Mouse (Mus musculus) testis, adult 10 weeks (tissue): ENCODE results near the gene Apcs. TPM values are rescaled to one million over a fixed set of nuclear protein-coding genes. Genes with fewer than 3 reads are reported as not detected.

Source experiments
- polyA plus RNA-seq: library from polyadenylated mRNA; stranded (reverse); fragments of 350-450 nt; fragmentation: Illumina TruSeq; extraction: RNeasy Lipid Tissue Mini Kit (QIAGEN cat#74804); gene quantifications from one replicate; pipeline ENCODE4 v1.2.3, GENCODE M21; 2014; ENCODE audit warnings: low read depth, low replicate concordance

The Apcs gene
- polyA plus RNA-seq, result not detected

GRCm38 (mm10) chr1:172894777-172895357 lies at the start of gene Apcs:
TSS of gene Apcs (minus strand) at chr1:172895041.

Other genes starting within 250 kb of the Apcs start
- gene Crp, start 197.0 kb downstream of the Apcs start, polyA plus RNA-seq, result 1.0 TPM
- gene Olfr16, start 55.4 kb upstream of the Apcs start, polyA plus RNA-seq, result not detected
- not detected for gene Olfr1408, start 242.3 kb upstream of the Apcs start, polyA plus RNA-seq